Mouse (Mus musculus): ENCODE results near the gene Zc3h7a.

DNA sequence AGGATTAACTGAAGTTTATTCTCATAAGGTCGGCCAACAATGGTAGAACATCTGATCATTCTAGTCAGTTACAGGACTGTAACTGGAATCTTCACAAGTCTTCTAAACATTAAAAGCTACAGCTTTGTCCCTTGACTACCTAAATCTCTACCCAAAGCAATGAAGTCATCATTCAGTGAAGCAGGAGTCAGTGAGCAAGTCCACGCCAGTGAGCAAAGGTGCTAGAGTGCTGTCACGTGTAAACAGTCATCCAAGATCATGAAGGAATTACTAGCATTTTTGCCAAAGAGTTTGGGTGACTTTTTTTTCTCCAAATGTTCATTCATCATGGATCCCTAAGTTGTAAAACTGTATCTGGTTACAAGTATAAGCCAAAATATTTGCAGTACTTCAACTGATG is 41.6 kb upstream of the Zc3h7a start:
- no peak for TF ChIP-seq CTCF (IDR thresholded peaks at IDR 0.05; ENCODE audit: low read depth, low read length)
- no peak for TF ChIP-seq EP300 (IDR thresholded peaks at IDR 0.05; ENCODE audit: insufficient read depth, low read depth, low read length)
- no peak for TF ChIP-seq POLR2A (IDR thresholded peaks at IDR 0.05; ENCODE audit: insufficient read depth, low read length)
